Mouse (Mus musculus): ENCODE measurements at regions not wholly inside any gene's neighbourhood (a gene's known extent, or its start where the extent isn't known, plus 50 kb on each side); places are given as distances from the start of the nearest gene placed in this dataset.

GRCm38 (mm10) chr11:37772481-37773089, 536.8 kb upstream of the Tenm2 start:
- TF ChIP-seq USF1 (IDR thresholded peaks at IDR 0.05; ENCODE audit: low read depth) = no peak
- no peak for TF ChIP-seq CTCF (IDR thresholded peaks at IDR 0.05; ENCODE audit: control insufficient read depth, insufficient read depth, insufficient read length)
- TF ChIP-seq MAX (IDR thresholded peaks at IDR 0.05) = no peak
- TF ChIP-seq MYOD1 (IDR thresholded peaks at IDR 0.05; ENCODE audit: control insufficient read depth, insufficient read length, low read depth) = no peak
- no peak for TF ChIP-seq CEBPB (IDR thresholded peaks at IDR 0.05; ENCODE audit: low read depth)
- no peak for TF ChIP-seq MYOG (IDR thresholded peaks at IDR 0.05; ENCODE audit: control insufficient read depth, extremely low read depth, insufficient read length)
- no peak for TF ChIP-seq FOSL1 (IDR thresholded peaks at IDR 0.05; ENCODE audit: insufficient read depth, low read length, poor library complexity, severe bottlenecking)

All from C2C12 (cell line).